Mouse (Mus musculus): ENCODE results near the gene Ttc16.

Ttc16 gene

DNA sequence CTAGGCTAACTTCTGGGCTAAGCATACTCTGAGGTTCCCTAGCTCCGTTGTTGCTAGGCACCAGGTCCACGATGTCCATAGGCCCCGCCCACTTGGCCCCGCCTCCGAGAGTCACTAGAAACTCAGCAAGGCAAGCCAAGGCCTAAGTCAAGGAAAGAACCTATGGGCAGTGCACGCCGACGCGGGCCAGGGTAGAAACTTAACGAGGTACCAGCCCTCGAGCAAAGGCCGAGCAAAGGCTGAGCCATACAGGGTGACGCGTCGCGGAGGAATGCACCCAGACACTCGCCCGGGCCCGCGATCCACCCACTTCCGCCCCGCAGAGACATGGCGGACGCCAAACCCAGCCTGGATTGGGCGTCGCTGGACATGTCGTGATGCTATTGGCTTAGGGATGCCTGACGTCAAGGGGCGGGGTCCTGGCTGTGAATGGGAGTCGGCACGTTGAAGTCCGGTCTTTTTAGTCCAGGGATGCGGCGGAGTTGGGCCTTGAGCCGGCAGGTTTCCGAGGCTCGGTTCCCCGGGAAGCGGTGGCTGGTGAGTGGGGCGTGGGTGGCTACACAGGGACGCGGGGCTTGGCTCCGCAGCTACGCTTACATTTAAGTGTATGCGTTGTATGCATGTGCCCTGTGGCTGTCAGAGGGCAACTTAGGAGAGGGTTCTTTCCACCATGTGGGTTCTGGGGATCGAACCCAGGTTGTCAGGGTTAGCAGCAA is at the start of gene Ttc16, which contains the start of gene Ptrh1:
Gene Ttc16 (minus strand): TSS at position 275 of the 716 bp plus-strand sequence.
Gene Ptrh1 (plus strand): TSS at position 428 of the 716 bp plus-strand sequence.
- peak; percentile 98 to 99 for DNase-seq

DNA sequence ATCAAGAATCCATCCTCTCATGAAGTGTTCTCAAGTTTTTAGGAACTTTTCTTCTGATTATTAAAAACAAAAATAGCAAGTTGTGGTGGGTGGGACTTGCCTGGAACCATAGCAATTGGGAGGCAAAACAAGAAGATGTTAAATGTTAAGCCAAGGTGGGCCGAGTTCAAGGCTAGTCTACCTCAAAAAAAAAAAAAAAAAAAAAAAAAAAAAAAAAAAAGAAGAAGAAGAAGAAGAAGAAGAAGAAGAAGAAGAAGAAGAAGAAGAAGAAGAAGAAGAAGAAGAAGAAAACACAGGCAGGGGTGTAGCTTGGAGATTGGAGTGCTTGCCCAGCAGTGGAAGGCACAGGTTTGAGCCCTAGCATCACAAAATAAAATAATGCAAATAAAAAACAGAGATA is 49.3 kb upstream of the Ttc16 start:
- no peak for DNase-seq

DNA sequence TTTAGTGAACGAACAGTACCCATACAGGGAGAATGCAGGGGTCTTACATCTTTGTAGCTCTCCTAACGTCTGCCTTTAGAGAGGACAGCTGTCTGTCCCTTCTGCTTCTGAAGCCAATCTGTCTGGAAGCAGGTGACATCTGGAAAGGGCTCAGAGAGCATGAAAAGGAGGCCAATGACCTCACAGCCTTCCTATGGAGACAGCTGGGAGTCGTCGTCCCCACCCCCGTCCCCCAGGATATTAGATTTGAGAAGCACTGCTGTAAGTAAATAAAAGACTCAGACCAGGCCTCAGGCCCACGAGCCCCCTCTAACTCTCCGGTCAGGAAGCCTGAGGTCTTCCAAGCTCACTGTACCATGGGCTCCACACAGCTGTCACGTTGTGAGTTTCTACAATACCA is 48.7 kb upstream of the Ttc16 start:
- DNase-seq: no peak

DNA sequence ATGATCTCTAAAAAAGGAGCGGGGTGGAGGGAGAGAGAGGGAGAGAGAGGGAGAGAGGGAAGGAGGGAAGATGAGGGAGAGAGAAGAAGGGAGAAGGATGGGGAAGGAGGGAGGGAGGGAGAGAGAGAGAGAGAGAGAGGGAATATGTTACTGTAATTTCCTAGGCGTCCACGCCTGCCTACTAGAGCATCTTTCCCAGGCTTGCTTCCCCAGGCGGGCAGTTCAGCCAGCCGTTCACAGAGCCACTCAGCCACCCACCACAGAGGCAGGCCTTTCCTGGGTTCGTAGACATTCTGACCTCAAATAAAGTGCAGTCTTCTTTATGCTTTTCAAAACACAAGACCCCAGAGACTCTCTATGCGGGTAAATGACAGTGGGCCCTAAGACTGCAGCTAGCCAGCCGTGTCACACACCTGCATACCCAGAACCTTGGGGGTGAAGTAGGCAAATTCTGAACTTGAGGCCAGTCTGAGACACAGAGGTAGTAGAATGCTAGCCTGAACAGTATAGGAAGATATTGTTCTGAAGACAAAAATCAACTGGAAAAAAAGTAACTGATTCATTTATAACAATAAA is 48.2 kb upstream of the Ttc16 start:
- DNase-seq: no peak

DNA sequence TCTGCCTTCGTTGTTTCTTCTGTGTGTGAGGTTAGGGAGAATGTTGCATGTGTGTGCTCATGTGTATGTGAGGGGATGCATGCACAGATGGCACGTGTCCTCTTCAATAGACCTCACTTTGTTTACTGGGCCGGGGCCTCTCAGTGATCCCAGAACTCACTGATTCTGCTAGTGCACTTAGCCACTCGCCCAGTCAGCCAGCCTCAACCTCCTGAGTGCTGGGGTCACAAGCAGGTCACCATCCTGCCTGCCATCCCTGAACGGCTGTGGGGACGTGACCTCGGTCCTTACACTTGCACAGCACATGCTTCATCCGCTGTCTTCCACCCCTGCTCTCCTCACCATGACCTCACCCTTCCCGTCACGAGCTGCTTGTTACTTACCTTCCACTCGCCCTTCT is 47.7 kb upstream of the Ttc16 start:
- DNase-seq: no peak

DNA sequence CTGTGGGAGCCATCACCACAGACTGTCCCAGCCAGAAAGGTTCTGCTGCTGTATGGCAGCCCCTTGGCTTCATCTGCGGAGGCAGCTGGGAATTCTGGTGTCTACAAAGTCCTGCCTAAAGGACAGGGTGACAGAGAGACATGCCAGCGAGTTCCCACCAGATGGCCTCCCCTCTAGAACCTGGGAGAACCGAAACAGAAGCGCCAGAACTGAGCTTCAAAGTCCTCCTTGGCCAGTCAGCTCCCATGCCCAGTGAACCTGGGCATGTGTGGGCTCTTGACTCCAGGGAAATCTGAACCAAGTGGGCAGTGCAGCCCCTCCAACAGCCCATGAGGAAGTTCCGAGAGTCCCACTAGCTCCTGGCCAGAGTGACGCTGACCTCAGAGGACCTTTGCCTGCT is 47.2 kb upstream of the Ttc16 start:
- no peak for DNase-seq

DNA sequence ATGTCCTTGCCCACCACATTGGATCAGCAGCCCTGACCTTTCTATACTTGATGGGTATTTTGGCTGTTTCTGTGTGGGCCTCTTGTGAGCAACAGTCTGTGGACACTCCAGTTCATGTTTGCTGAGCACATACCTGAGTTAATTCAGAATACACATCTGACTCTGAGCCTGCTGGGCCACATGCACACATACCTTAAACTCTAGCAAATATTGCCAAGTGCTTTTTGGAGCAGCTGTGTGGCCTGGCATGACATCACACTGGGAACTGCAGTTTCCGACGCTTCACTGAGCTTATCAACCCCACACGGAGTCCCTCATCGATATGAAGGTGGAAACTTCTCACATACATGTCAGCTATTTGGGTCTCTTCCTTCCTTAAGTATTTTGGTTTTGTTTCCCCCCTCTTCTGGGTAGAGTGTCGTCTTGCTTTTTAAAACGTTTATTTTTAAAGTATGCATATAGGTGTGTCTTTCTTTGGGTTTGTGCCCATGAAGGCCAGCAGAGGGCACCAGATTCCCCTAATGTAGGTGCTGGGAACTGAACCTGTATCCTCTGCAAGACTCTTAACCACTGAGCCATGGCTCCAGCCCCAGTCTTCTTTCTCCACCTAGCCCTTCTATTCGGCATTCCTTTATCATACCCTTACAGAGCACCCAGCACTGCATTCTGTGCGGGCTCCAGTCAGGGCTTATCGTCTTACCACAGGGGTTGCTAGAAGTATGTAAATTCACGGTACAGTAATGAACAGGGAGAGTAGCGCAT is 45.8 kb upstream of the Ttc16 start:
- peak; percentile 35 to 44 for DNase-seq

DNA sequence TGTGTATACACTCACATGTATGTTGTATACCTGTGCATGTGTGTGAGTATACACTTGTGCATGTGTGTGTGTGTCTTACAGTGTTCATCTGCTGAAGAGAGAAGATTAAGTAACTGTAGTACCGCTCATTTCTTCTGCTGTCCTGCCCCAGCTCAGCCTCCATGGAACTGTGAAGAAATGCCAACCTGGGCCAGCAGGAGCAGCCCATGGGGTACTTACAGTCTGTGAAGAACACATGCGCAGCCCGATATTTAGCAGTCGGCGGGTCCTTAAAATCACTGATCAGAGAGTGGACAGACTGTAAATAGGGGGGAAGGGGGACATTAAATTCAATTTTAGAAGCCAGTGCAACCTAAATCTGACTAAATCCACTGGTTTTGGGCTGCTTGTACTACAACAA is 42.8 kb upstream of the Ttc16 start:
- no peak for DNase-seq

DNA sequence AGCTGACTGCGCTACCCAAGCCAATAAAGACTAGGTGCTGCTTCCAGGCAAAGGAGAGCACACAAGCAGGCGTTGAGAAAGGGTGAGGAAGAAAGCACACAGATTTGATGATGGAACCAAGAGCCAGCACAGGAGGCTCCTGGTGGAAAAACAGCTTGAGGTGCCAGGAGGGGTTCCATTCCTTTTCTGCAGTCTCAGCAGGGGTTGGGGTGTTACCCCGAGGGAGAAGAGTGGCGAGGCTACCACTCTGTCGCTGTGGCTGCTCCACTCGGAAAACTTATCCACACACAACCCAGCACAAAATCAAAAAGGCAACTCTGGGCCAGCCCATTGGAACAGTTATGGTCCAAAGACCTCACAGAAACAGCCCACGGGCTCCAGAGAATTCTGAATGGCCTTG is 42.2 kb upstream of the Ttc16 start:
- DNase-seq: no peak

DNA sequence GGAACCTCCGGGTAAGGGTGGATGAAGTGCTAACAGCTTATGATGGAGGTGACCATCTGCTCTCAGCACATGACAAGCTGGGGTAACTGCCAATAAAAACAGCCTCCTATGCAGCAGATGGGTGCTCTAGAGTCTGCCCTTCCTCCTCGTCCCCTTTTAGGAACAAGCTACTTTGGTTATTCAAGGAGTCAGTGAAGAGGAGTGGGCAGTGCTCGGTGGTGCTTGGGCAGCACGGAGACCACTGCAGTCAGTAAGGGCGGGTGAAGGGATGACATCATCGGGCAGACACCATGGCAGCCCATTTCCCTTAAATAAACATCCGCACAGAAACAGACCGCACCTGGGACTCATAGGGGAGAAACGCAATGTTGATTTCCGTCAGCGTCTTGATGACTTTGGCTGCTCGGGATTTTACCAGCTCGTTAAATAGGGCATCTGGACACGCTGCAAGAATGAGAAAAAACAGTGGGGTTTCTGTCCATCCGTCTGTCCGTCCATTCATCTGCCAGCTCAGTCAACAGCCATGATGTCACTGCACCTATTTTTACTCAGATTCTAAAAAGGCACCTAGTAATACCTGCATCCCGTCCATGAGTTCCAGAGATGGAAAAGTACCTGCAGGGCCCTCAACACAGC is 41.6 kb upstream of the Ttc16 start:
- peak; percentile 19 to 49 for DNase-seq

DNA sequence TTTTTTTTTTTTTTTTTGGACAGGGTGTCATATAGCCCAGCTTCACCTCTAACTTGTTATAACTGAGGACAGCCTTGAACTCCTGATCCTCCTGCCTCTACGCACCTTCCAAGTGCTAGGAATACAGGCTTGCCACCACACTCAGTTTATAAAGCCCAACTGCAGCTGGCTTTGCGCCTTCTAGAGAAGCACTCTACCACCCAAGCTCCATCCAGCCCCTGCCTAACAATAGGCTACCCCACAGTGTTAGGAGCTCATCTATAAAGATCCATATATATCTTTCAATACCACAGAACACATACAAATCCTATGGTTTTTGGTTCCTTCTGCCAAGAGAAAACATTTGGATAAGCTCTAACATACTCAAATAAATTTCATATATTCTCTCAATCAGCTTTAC is 41.1 kb upstream of the Ttc16 start:
- DNase-seq: no peak

DNA sequence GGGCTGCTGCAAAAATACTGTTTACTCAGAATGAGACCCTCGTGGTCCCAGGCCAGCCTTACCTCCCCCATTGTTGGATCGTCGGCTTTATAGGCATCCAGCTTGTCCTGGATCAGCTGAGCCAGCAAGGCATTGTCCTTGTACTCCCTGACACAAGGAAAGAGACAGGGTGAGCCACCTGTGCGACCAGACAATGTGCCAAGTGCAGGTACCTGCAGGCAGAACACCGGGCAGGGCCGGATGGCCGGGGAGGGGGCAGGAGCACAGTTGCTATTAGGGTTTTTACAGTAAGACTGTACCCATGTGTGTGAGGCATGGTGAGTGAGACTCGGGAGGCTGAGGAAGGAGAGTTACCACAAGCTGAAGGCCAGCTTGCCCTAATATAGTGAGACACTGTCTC is 36.5 kb upstream of the Ttc16 start:
- no peak for DNase-seq

DNA sequence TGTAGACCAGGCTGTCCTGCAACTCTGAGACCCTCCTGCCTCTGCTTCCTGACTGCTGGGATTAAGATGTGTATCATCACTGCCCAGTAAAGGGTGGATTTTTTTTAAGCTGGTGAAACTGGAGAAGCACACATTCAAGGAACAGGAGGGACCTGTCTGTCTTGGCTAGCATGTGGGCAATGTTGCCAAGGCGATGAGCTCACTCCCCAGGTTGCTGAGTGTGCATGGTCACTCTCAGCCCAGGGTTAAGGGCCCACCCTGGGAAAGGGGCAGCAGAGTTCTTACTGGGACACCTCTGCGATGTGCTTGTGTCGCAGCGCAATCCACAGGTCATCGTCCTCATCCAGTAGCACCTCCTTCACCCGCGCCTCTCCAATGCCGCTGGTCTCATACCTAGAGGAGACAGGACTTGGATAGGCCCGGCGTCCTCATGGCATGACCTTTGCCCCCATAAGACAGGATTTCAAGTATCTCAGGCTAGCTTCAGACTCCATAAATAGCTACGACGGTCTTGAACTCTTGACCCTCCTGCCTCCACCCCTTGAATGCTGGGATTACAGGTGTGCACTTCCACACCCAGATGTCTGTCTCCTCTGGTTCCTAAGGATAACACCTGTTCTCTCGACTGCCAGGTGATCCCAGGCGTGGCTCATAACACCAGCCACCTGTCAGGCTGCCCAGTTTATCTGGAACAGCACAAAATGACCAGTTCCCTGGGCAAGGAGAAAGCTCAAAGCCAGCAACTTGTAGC is 33.6 kb upstream of the Ttc16 start:
- no peak for DNase-seq

DNA sequence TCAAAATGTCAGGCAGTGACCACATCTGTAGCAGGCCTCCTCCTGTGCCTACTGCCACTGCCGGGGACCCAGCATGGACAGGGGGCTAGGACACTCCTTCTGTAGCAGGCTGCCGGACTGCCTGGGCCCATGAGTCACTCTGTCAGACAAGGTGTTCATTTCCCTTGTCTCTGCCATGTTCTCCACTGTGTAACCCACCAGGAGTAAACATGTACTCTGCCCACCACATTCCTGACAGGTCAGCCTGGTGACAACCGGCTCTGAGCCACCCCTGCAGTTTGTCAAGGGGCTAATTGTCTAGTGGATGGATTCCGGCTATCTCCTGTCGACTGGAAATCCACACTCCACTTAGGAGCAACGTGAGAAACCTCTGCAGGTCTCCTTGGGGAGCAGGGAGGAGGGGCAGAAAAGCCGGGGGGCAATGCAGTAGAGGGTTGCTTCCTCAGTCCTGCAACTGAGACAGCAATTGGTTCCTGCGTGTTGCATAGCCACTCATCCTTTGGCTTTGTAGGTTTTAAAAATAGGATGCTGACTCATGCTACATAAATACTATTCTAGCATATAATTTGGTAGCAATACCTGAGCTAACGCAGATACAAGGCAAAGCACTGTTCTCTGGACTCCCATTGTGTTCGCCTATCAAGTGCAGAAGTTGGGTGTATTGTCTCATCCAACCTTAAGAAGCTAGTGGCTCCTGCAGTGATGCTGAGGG is 23.0 kb upstream of the Ttc16 start:
- no peak for DNase-seq

DNA sequence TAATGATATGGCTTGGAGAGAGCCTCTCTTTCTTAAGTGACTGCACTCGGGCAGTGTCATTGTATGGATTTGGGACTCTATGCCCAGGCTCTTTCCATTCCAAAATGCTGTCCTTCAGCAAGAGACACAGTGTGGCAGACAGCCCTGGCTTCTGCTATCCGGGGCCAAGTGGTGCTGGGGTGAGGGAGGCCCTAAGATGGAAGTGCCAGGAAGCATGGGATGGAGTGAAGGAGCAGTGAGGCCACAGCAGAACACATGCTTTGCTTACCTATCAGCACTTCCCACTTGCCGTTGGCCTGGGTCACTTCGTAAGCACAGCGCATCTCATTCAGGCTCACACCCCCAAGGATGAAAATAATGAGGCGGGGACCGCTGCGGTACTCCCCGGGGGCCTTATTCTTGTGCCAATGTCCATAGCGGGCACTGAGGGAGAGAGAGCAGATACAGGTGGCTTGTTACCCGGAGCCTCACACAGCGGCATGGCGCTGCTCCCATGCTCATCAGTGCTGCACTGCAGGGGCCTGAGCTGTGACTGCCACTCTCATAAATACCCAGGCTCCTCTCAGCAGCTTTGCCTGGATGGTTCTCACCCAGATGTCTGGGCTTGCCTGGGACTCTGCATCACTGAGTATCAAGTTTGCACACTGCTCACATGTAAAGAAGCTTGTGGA is 20.4 kb upstream of the Ttc16 start:
- no peak for DNase-seq

DNA sequence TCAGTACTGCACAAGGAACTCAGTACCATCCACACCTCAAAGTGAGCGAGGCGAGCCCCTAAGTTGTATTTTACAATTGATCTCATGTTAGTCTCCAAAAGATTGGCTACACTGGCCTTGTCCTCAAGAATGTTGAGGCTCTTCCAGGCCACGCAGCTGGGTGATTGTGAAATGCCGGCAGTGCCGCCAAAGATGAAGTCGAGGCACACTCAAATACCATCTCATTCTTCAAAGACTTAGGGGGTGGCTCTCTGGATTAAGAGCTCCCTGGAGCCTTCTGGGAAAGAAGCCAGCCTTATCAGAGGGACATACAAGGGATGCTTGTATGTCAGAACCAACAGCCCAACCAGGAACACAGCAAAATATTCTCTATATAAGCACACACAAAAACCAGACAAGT is 15.9 kb upstream of the Ttc16 start:
- peak; percentile 68 to 72 for DNase-seq

DNA sequence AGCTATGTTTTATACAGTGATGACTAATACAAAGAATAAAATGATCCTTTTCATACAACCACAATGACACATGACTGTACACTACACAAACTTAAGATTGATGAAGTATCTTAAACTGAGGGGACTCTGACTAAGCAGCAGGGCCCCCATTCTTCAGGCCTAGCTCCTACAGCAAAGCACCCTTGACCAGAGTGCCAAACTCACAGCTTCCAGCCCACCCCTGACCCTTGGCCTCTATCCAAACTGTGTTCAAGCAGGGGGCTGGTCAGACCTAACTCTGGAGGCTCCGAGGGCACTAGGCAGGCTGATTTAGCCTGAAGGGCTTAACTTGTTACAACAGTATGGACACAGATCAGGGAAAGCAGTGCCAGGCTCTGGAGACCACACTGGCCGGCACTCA is 13.1 kb upstream of the Ttc16 start:
- no peak for DNase-seq

DNA sequence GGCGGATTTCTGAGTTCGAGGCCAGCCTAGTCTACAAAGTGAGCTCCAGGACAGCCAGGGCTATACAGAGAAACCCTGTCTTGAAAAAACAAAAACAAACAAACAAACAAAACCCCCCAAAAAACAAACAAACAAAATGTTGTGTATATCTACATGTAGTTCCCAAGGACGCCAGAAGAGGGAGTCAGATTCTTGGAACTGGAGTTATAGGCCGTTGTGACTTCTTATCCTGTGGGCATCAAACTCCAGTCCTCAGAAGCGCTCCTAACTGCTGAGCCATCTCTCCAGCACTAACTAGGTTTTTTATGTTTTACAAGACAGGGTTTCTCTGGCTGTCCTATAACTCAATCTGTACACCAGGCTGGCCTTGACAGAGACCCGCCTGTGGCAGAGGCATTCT is 11.7 kb upstream of the Ttc16 start:
- DNase-seq: no peak

DNA sequence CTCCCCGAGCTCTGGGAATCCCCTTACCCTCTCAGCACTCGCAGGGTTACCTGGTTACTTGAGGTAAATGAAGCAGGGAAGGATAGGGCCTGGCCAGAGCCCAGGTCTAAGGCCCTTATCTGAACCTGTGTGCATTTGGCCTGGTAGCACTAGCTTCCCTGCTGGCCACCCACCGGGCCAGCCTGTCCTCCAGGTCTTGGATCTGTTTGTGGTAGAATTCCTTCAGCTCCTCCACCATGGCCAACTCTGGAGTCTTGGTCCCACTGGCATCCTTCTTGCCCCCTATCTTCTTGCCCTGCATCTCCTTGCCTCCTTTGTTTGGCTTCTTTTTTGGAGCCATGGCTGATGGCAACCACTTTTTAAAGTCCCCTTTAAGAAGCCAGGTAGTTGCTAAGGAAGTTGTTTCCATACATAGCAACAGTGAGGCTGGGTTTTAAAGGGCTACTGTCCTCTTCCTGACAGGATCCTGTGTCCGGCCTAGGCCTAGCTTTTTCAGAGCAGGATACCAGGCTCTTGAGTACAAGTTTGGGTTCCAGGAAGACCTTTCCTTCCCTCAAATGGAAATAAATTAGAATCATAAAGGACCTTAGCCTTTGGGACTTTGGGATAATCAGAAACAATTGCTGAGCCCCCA is 8.7 kb upstream of the Ttc16 start, which contains the start of gene Cfap157:
Gene Cfap157 (minus strand): TSS at position 381 of the 634 bp plus-strand sequence.
- DNase-seq: peak in 1 of 2 experiments; percentile 52

DNA sequence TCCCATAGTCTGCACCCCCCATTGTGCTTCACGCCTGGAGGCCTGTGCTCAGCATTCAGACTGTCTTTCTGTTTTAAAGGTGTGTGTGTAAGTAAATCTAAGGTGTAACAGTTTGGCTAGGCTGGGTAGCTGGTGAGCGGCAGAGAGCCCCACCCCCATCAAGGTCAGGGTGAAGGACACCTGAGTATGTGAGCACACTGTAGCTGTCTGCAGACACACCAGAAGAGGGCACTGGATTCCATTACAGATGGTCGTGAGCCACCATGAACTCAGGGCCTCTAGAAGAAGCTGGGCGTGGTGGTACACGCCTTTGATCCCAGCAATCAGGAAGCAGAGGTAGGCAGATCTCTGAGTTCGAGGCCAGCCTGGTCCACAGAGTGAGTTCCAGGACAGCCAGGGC is 6.3 kb upstream of the Ttc16 start:
- DNase-seq: no peak

DNA sequence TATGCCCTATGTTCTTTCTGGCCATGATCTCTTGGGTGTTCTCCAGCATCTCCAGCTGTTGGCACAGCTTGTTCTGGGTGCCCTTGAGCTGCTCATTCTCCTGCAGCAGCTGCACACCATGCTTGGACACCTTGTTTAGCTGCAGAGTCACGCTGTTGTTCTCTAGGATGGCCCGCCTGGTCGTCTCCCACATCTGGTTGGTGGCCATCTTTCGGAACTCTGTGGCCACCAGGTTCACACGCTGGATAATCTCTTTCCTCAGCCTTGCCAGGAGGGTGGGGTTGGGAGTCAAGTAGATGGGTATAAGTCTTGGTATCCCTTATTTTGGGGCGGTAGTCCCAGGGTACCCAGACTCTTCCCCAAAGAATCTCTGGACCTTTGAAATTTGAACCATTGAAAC is 4.3 kb upstream of the Ttc16 start:
- DNase-seq: no peak

Measured in lung, adult 18-20 months (tissue).